Mouse (Mus musculus) layer of hippocampus, adult 18-20 months (tissue): ENCODE results near the gene Gpr137. TPM values are rescaled to one million over a fixed set of nuclear protein-coding genes. Genes with fewer than 3 reads are reported as not detected.

Experiments used
- DNase-seq, 2 experiments: peaks; one replicate each; pipeline ENCODE4 v3.0.0; 2022; ENCODE audit warnings: low spot score in 2 of 2
- total RNA-seq, 2 experiments: library from RNA; stranded (reverse); gene quantifications; 2 replicates each; pipeline ENCODE4 v1.2.3; 2021

Gpr137 gene
- total RNA-seq, 2 experiments from 2014 or later, result 105 to 108 TPM

GRCm38 (mm10) chr19:6943709-6944108 is 1.4 kb upstream of the Gpr137 start:
- no peak for DNase-seq

- DNase-seq, result no peak
These were observed 484 bp upstream of the Gpr137 start for GRCm38 (mm10) chr19:6942764-6943163.

GRCm38 (mm10) chr19:6941372-6942248 is 670 bp downstream of the Gpr137 start, which contains the start of gene Bad:
TSS of gene Bad (plus strand) at chr19:6941861.
- DNase-seq, result peak; percentile 91 to 95

GRCm38 (mm10) chr19:6940396-6941351 is 1.6 kb downstream of the Gpr137 start:
- no peak for DNase-seq

- no peak for DNase-seq
These were observed 2.9 kb downstream of the Gpr137 start for GRCm38 (mm10) chr19:6939106-6940002.

GRCm38 (mm10) chr19:6937541-6938465 is 4.5 kb downstream of the Gpr137 start:
- DNase-seq, result no peak

GRCm38 (mm10) chr19:6936299-6936698 is 6.0 kb downstream of the Gpr137 start:
- DNase-seq, result no peak

GRCm38 (mm10) chr19:6934195-6934977 is 7.9 kb downstream of the Gpr137 start, which contains the start of gene Kcnk4:
TSS of gene Kcnk4 (minus strand) at chr19:6934515.
- DNase-seq, result no peak

GRCm38 (mm10) chr19:6933436-6934194 is 8.7 kb downstream of the Gpr137 start:
- peak; percentile 46 to 65 for DNase-seq

GRCm38 (mm10) chr19:6933102-6933435 is 9.2 kb downstream of the Gpr137 start:
- no peak for DNase-seq

- no peak for DNase-seq
These were observed 10.3 kb downstream of the Gpr137 start for GRCm38 (mm10) chr19:6932018-6932417.

GRCm38 (mm10) chr19:6931002-6931401 is 11.3 kb downstream of the Gpr137 start:
- DNase-seq, result no peak

GRCm38 (mm10) chr19:6928080-6928479 is 14.2 kb downstream of the Gpr137 start:
- no peak for DNase-seq

- DNase-seq, result no peak
These were observed 15.6 kb downstream of the Gpr137 start for GRCm38 (mm10) chr19:6926559-6927255.

GRCm38 (mm10) chr19:6925611-6926329 is 16.5 kb downstream of the Gpr137 start:
- no peak for DNase-seq

- no peak for DNase-seq
These were observed 17.0 kb downstream of the Gpr137 start, which contains the start of gene Catsperz for GRCm38 (mm10) chr19:6925307-6925573. TSS of gene Catsperz (minus strand) at chr19:6925380.
